Mouse (Mus musculus): ENCODE data around the gene Gm21992.

The Gm21992 gene

GRCm38 (mm10) chr19:4747631-4748312 lies 63.6 kb downstream of the Gm21992 start:
- peak; percentile 50 to 63 for DNase-seq

GRCm38 (mm10) chr19:4746611-4747010 lies 64.8 kb downstream of the Gm21992 start:
- peak; percentile 85 to 91 for DNase-seq

GRCm38 (mm10) chr19:4745681-4746080 lies 65.7 kb downstream of the Gm21992 start:
- DNase-seq = peak; percentile 43 to 51

GRCm38 (mm10) chr19:4745057-4745456 lies 66.4 kb downstream of the Gm21992 start:
- DNase-seq = peak; percentile 63 to 70

- DNase-seq = no peak
Observed at GRCm38 (mm10) chr19:4744026-4744425, 67.4 kb downstream of the Gm21992 start.

- DNase-seq = peak; percentile 63 to 76
Observed at GRCm38 (mm10) chr19:4743524-4743923, 67.9 kb downstream of the Gm21992 start.

- peak in 1 of 2 experiments; percentile 4 for DNase-seq
Observed at GRCm38 (mm10) chr19:4742229-4742628, 69.2 kb downstream of the Gm21992 start.

GRCm38 (mm10) chr19:4741482-4741881 lies 69.9 kb downstream of the Gm21992 start:
- DNase-seq = peak in 1 of 2 experiments; percentile 6

GRCm38 (mm10) chr19:4739762-4740161 lies 71.7 kb downstream of the Gm21992 start:
- no peak for DNase-seq

- DNase-seq = no peak
Observed at GRCm38 (mm10) chr19:4739053-4739452, 72.4 kb downstream of the Gm21992 start.

GRCm38 (mm10) chr19:4737866-4738265 lies 73.5 kb downstream of the Gm21992 start:
- DNase-seq = no peak

- DNase-seq = no peak
Observed at GRCm38 (mm10) chr19:4733052-4733451, 78.4 kb downstream of the Gm21992 start.

- DNase-seq = no peak
Observed at GRCm38 (mm10) chr19:4729186-4729585, 82.2 kb downstream of the Gm21992 start.

- DNase-seq = peak; percentile 38 to 61
Observed at GRCm38 (mm10) chr19:4720671-4721244, 90.7 kb downstream of the Gm21992 start.

- no peak for DNase-seq
Observed at GRCm38 (mm10) chr19:4720112-4720511, 91.3 kb downstream of the Gm21992 start.

GRCm38 (mm10) chr19:4719351-4719764 lies 92.1 kb downstream of the Gm21992 start:
- DNase-seq = no peak

GRCm38 (mm10) chr19:4718716-4719115 lies 92.7 kb downstream of the Gm21992 start:
- DNase-seq = no peak

GRCm38 (mm10) chr19:4717281-4717680 lies 94.1 kb downstream of the Gm21992 start:
- no peak for DNase-seq

GRCm38 (mm10) chr19:4716756-4717155 lies 94.7 kb downstream of the Gm21992 start:
- no peak for DNase-seq

GRCm38 (mm10) chr19:4713886-4714285 lies 97.5 kb downstream of the Gm21992 start:
- no peak for DNase-seq

GRCm38 (mm10) chr19:4712781-4713526 lies 98.5 kb downstream of the Gm21992 start:
- DNase-seq = peak; percentile 36 to 46

GRCm38 (mm10) chr19:4712156-4712780 lies 99.1 kb downstream of the Gm21992 start:
- DNase-seq = peak; percentile 67 to 68

- DNase-seq = peak; percentile 83
Observed at GRCm38 (mm10) chr19:4711601-4712155, 99.7 kb downstream of the Gm21992 start.
